Mouse (Mus musculus): Measurements from ENCODE around the gene Siah3.

GRCm38 (mm10) chr14:75409772-75410171 lies 46.0 kb upstream of the Siah3 start:
- TF ChIP-seq POLR2A (IDR thresholded peaks at IDR 0.05; ENCODE audit: borderline replicate concordance, extremely low read depth, insufficient read depth, insufficient read length, poor library complexity, severe bottlenecking) (no peak), CTCF (IDR thresholded peaks at IDR 0.05; ENCODE audit: borderline replicate concordance, extremely low read depth, insufficient read depth, insufficient read length) (no peak)

Data from brain, embryonic 14.5 days (tissue).